19 mouse cellular contexts compared by ENCODE assay signal in genomic region chr1:52708745-52709144, GRCm38 (mm10).
"Had no signal": no experiment of that assay in that cellular context is flagged by ENCODE, and none has a peak within 500 bp of the region (broad histone marks: within the 10 kb centered on the region; RNA-seq: fewer than 3 reads in every experiment).

No protein-coding gene starts in this region.

- ATAC-seq: intestine, postnatal 0 days; midbrain, embryonic 15.5 days had no signal

- H3K27ac ChIP-seq: kidney, postnatal 0 days; layer of hippocampus, adult 2 months; left cerebral cortex, adult 2 months; liver, embryonic 13.5 days; macrophage; midbrain, embryonic 12.5 days; midbrain, embryonic 15.5 days; neural tube, embryonic 12.5 days; neural tube, embryonic 15.5 days; stomach, postnatal 0 days had no signal

- H3K27me3 ChIP-seq: liver, embryonic 13.5 days; midbrain, embryonic 12.5 days; midbrain, embryonic 15.5 days; neural tube, embryonic 12.5 days; neural tube, embryonic 15.5 days had no signal

- H3K9ac ChIP-seq: liver, embryonic 13.5 days; midbrain, embryonic 12.5 days; midbrain, embryonic 15.5 days; neural tube, embryonic 12.5 days; neural tube, embryonic 15.5 days had no signal

- H3K4me2 ChIP-seq: liver, embryonic 13.5 days; midbrain, embryonic 12.5 days; midbrain, embryonic 15.5 days; neural tube, embryonic 12.5 days; neural tube, embryonic 15.5 days had no signal

- H3K36me3 ChIP-seq: liver, embryonic 13.5 days; midbrain, embryonic 15.5 days; neural tube, embryonic 12.5 days had no signal

- H3K9me3 ChIP-seq: liver, embryonic 13.5 days; midbrain, embryonic 12.5 days; midbrain, embryonic 15.5 days; neural tube, embryonic 12.5 days; neural tube, embryonic 15.5 days had no signal

- DNase-seq: kidney, adult 2 months; kidney, postnatal 25 days; layer of hippocampus, postnatal 36 days; liver, embryonic 13.5 days; lung, adult 2 months; right cerebral cortex, adult 18-20 months; right cerebral cortex, postnatal 14 days; right cerebral cortex, postnatal 4 days; thymus, postnatal 36 days had no signal

- H3K4me3 ChIP-seq: layer of hippocampus, adult 2 months; left cerebral cortex, adult 2 months; liver, embryonic 13.5 days; midbrain, embryonic 12.5 days; midbrain, embryonic 15.5 days; neural tube, embryonic 12.5 days; neural tube, embryonic 15.5 days had no signal

- H3K4me1 ChIP-seq: liver, embryonic 13.5 days; midbrain, embryonic 12.5 days; neural tube, embryonic 12.5 days had no signal
